Mouse (Mus musculus) lung, embryonic 15.5 days (tissue): ENCODE measurements at regions not wholly inside any gene's neighbourhood (a gene's known extent, or its start where the extent isn't known, plus 50 kb on each side); places are given as distances from the start of the nearest gene placed in this dataset.

ENCODE experiments used
- ATAC-seq: fragments of 200-750 bp; cut with Nextera tagmentation; 2 replicates; pipeline ENCODE4 v1.8.0; 2017; ENCODE audit warnings: moderate number of reproducible peaks, borderline replicate concordance; ENCODE audit not compliant: low FRiP score, low TSS enrichment; ENCODE audit errors: extremely low read depth
- H3K27ac ChIP-seq: fragments of 300-500 bp; sonication (generic); 2 replicates; pipeline ENCODE4 v1.5.1; 2015; ENCODE audit warnings: moderate library complexity, mild to moderate bottlenecking, inconsistent platforms
- H3K27me3 ChIP-seq: fragments of 300-500 bp; sonication (generic); 2 replicates; pipeline ENCODE4 v1.6.1; 2015; ENCODE audit warnings: inconsistent platforms
- H3K36me3 ChIP-seq: fragments of 300-500 bp; sonication (generic); 2 replicates; pipeline ENCODE4 v1.6.1; 2015; ENCODE audit warnings: inconsistent platforms
- H3K4me1 ChIP-seq: fragments of 300-500 bp; sonication (generic); 2 replicates; pipeline ENCODE4 v1.6.1; 2015; ENCODE audit warnings: inconsistent platforms
- H3K4me2 ChIP-seq: fragments of 300-500 bp; sonication (generic); 2 replicates; pipeline ENCODE4 v1.6.1; 2015; ENCODE audit warnings: inconsistent platforms, mild to moderate bottlenecking, moderate library complexity
- H3K4me3 ChIP-seq: fragments of 300-500 bp; sonication (generic); 2 replicates; pipeline ENCODE4 v1.5.1; 2015; ENCODE audit warnings: mild to moderate bottlenecking, inconsistent platforms
- H3K9ac ChIP-seq: fragments of 300-500 bp; sonication (generic); 2 replicates; pipeline ENCODE4 v1.6.1; 2015; ENCODE audit warnings: inconsistent platforms
- H3K9me3 ChIP-seq: fragments of 300-500 bp; sonication (generic); 2 replicates; pipeline ENCODE4 v1.6.1; 2016; ENCODE audit warnings: inconsistent platforms
- WGBS: fragments of 180-500 bp; shearing (Covaris S2); methylation state at CpG from one replicate; pipeline ENCODE4 v1.1.7; 2015; 5-methylcytosine and 5-hydroxymethylcytosine counted together

DNA sequence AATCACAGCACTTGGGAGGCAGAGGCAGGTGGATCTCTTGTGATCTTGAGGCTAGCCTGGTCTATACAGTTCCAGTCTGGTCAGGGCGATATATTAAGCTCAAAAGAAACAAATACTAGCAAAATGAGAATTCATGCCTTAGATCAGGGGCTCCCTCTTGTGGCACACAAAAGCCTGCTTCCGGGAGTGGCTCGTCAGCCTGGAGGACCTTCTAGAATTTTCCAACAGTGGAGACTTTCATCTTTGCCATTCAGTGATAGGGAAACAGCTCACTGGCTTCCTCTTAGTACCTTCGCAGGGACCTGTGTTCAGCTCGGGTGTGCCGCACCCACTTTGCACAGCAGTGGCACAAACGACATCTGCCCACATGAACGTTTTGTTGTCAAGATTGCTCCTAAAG lies 217.5 kb upstream of the Klf14 start:
- Histone ChIP-seq H3K27me3 (no peaks in the 10 kb centered on the region), H3K27ac (no peak overlapping the region), H3K36me3 (no peaks in the 10 kb centered on the region), H3K4me1 (no peaks in the 10 kb centered on the region), H3K4me2 (no peak overlapping the region), H3K9ac (no peak overlapping the region), H3K4me3 (no peak overlapping the region), H3K9me3 (no peaks in the 10 kb centered on the region)
- 73% methylated on average over 8 of the region's 8 CpGs for WGBS
- ATAC-seq = no peak

DNA sequence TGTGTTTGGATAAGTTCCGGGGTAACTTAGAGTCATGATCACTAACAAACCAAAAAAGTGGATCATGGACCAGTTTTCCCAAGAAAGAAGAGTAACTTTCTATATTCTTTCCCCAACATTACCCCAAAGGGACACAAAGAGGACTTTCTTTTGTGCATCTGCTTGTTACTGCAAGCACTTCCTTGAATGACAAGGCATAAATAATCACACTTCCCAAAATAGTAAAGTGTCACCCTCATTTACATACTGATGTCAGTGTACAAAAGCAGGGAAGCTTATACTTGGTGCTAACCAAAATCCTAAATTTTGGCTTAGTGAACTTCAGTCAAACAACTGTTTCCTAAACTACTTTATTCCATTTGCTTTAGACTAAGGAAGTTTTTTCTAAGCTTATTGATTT lies 218.0 kb upstream of the Klf14 start:
- Histone ChIP-seq H3K27me3 (no peaks in the 10 kb centered on the region), H3K27ac (no peak overlapping the region), H3K9ac (no peak overlapping the region), H3K4me1 (no peaks in the 10 kb centered on the region), H3K4me3 (no peak overlapping the region), H3K9me3 (no peaks in the 10 kb centered on the region), H3K4me2 (no peak overlapping the region), H3K36me3 (no peaks in the 10 kb centered on the region)
- no peak for ATAC-seq
- 88% methylated on average over 1 of the region's 1 CpGs for WGBS

DNA sequence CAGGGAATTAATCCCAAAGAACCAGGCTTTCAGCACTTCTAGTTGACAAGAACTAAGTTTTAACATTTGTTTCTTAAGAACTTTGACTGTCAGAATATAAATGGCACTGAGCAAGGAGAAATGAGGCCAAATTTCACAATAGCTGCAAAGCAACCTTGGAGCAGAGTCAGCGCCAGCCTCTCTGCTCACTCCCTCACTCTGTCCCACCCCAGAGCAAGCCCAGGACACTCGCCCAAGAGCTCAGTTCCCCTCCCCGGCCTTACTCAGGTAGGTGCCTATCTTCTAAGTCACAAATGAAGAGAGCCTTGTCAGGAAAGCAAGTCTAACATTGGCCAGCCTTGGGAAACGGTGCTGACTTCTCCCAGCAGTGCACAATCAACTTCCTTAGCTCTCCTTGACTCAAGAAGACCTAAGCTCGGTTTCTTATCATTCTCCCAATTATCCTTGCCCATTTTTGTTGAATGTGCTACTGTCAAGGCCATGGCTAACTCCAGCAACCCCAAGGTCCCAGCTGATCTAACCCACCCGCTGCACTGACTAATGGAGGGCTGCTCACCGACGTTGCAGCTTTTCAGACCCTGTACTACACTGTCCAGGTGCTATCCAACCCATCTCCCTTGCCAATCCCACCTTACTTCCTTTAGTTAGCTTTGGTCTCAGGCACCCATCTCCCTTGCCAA lies 219.5 kb upstream of the Klf14 start:
- no peak overlapping the region for H3K9ac ChIP-seq
- no peaks in the 10 kb centered on the region for H3K36me3 ChIP-seq
- H3K27me3 ChIP-seq = no peaks in the 10 kb centered on the region
- H3K4me3 ChIP-seq = no peak overlapping the region
- no peak overlapping the region for H3K4me2 ChIP-seq
- no peaks in the 10 kb centered on the region for H3K9me3 ChIP-seq
- no peaks in the 10 kb centered on the region for H3K4me1 ChIP-seq
- ATAC-seq = no peak
- H3K27ac ChIP-seq = no peak overlapping the region
- WGBS = 76% methylated on average over 8 of the region's 8 CpGs

DNA sequence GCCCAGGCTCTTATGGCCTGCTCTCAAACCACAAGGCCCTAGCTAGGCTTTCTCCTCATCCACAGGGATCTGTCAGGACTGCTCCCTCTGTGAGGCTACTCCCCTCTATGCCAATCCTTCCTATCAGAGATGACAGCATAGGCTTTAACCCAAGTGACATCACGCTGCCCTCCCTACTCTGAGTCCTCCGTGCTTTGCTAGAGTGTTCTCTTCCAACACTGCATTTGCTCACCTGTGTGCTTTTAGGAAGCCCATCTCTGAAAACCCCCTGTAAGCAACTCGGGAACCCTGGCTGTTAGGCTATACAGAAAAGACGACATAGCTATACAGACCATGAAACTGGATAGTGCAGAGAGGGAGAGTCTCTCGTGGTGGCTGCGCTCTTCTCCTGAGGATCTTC lies 216.3 kb upstream of the Mkln1 start:
- no peaks in the 10 kb centered on the region for H3K9me3 ChIP-seq
- no peak overlapping the region for H3K9ac ChIP-seq
- H3K4me3 ChIP-seq = no peak overlapping the region
- H3K4me1 ChIP-seq = no peaks in the 10 kb centered on the region
- H3K27ac ChIP-seq = no peak overlapping the region
- no peaks in the 10 kb centered on the region for H3K36me3 ChIP-seq
- no peak overlapping the region for H3K4me2 ChIP-seq
- H3K27me3 ChIP-seq = no peaks in the 10 kb centered on the region
- ATAC-seq = no peak
- WGBS = 73% methylated on average over 6 of the region's 6 CpGs

DNA sequence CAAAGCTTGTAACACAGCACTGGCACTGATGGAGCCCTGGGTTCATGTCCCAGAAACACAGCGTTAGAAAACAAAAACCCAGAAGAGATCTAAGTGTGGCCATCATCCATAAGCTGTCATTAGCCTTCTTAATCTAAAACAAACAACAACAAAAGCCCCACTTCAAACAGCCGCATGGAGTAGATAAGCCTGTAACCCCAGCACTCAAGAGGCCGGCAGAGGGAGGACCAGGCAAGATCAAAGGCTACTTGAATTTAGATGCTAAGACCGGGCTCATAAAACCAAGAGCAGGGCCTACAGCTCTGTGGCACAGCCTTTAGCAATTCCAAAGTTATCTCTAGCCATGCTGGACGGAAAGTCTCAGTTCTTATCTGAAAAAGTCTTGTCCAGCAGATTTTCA lies 215.4 kb upstream of the Mkln1 start:
- Histone ChIP-seq H3K27me3 (no peaks in the 10 kb centered on the region), H3K9ac (no peak overlapping the region), H3K9me3 (no peaks in the 10 kb centered on the region), H3K4me2 (no peak overlapping the region), H3K4me3 (no peak overlapping the region), H3K27ac (no peak overlapping the region), H3K36me3 (no peaks in the 10 kb centered on the region), H3K4me1 (no peaks in the 10 kb centered on the region)
- 16% methylated on average over 5 of the region's 5 CpGs for WGBS
- ATAC-seq = no peak

DNA sequence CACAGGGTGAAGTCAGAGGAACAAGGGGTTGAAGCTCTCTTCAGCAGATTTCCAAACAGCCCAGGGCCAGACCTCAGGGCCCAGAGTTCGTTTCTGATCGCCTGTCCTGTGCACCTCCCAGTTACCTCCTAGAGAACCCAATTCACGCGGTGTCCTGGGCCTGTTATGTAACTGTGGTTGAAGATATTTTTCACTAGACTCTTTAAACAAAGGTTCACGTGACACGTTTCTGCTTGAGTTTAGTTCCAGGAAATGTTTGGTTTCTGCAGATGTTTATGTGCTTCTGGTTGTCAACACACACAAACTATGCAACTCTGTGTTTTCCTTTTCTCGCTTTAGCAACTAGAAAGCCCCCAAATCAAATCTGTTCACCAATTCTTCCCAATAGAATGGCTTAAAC lies 214.0 kb upstream of the Mkln1 start:
- Histone ChIP-seq H3K4me1 (no peaks in the 10 kb centered on the region), H3K4me3 (no peak overlapping the region), H3K9ac (no peak overlapping the region), H3K9me3 (no peaks in the 10 kb centered on the region), H3K4me2 (no peak overlapping the region), H3K27ac (no peak overlapping the region), H3K36me3 (no peaks in the 10 kb centered on the region), H3K27me3 (no peaks in the 10 kb centered on the region)
- 61% methylated on average over 7 of the region's 7 CpGs for WGBS
- no peak for ATAC-seq

DNA sequence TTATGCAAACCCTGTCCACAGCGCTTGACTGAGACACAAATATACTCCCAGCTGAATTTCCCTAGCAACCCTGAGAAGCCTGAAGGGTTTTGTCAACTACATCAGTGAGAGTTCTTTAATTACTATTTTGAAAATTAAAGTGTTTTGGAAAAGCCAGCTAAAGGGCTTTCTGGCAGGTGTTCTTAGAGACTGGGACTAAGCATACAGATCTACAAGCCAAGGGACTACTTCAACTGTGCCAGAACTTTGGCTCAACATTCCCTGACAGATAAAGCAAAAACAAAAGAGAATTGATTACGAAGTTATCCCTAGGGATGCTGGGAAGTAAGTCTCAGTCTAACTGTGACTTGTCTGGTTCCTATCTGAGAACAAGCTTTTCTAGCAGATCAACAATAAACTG lies 213.4 kb upstream of the Mkln1 start:
- ATAC-seq = no peak
- 74% methylated on average over 2 of the region's 2 CpGs for WGBS
- H3K4me2 ChIP-seq = no peak overlapping the region
- H3K36me3 ChIP-seq = no peaks in the 10 kb centered on the region
- H3K27me3 ChIP-seq = no peaks in the 10 kb centered on the region
- no peak overlapping the region for H3K27ac ChIP-seq
- H3K9me3 ChIP-seq = no peaks in the 10 kb centered on the region
- no peak overlapping the region for H3K9ac ChIP-seq
- H3K4me3 ChIP-seq = no peak overlapping the region
- H3K4me1 ChIP-seq = no peaks in the 10 kb centered on the region

DNA sequence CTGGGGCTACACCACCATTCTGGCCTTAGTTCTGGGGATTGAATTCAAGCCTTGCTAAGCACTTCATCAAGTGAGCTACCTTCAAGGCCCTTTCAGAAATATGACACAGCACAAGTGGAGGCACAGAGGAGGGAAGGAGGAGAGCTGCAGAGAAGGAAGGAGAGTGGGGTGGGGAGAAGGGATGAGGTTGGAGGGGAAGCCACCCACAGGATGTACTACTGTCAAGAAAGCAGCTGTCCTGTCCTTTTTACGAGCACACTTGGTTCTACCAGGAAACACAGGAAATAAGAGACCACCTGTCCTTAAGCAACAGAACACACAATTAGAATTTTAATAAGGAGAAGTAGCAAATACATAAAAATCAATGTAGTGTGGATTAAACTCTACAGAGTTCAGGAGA lies 210.5 kb upstream of the Mkln1 start:
- H3K9ac ChIP-seq = no peak overlapping the region
- 78% methylated on average over 1 of the region's 1 CpGs for WGBS
- H3K36me3 ChIP-seq = no peaks in the 10 kb centered on the region
- H3K4me1 ChIP-seq = no peaks in the 10 kb centered on the region
- ATAC-seq = no peak
- no peak overlapping the region for H3K4me3 ChIP-seq
- H3K4me2 ChIP-seq = no peak overlapping the region
- no peaks in the 10 kb centered on the region for H3K9me3 ChIP-seq
- H3K27ac ChIP-seq = no peak overlapping the region
- H3K27me3 ChIP-seq = no peaks in the 10 kb centered on the region

DNA sequence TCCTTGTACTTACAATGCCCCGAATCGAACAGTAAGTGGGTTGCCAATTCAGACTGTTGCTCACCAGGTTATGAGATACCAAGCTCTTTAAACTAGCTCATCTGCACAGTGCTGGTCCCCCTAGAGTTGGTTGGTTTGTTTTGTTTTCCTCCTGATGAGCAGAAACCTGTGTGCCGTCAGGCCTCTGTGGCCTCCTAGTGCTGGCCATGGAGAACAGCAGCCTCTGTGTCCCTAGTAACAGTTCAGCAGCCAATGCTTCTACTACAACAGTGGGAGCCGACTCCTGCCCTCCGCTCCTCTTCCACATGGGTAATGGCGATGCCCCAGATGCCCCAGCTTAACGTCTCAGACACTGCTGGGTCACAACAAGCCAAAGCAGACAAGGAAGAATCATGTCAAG lies 209.5 kb upstream of the Mkln1 start:
- Histone ChIP-seq H3K36me3 (no peaks in the 10 kb centered on the region), H3K9ac (no peak overlapping the region), H3K27me3 (no peaks in the 10 kb centered on the region), H3K27ac (no peak overlapping the region), H3K4me3 (no peak overlapping the region), H3K4me2 (no peak overlapping the region), H3K9me3 (no peaks in the 10 kb centered on the region), H3K4me1 (no peaks in the 10 kb centered on the region)
- WGBS = 55% methylated on average over 7 of the region's 7 CpGs
- no peak for ATAC-seq

DNA sequence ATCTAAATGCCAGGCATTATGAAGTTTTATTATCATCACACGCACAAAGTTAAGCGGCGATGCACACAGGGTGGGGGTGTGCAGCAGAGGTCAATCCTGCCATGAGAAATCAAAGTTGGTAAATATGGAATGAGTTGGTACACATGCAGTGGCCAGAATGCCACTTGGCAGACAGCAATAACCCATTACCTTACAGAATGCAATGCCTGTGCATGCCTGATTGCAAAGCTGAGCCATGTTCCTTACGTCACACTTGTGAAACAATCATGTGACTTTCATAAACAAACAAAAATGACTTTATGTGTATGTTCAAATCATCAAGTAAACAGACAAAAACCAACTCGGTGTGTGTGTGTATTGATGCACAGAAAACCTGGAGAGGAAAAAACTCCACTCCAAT lies 208.5 kb upstream of the Mkln1 start:
- Histone ChIP-seq H3K4me3 (no peak overlapping the region), H3K4me2 (no peak overlapping the region), H3K27ac (no peak overlapping the region), H3K9me3 (no peaks in the 10 kb centered on the region), H3K27me3 (no peaks in the 10 kb centered on the region), H3K36me3 (no peaks in the 10 kb centered on the region), H3K9ac (no peak overlapping the region), H3K4me1 (no peaks in the 10 kb centered on the region)
- WGBS = 52% methylated on average over 5 of the region's 5 CpGs
- ATAC-seq = no peak

DNA sequence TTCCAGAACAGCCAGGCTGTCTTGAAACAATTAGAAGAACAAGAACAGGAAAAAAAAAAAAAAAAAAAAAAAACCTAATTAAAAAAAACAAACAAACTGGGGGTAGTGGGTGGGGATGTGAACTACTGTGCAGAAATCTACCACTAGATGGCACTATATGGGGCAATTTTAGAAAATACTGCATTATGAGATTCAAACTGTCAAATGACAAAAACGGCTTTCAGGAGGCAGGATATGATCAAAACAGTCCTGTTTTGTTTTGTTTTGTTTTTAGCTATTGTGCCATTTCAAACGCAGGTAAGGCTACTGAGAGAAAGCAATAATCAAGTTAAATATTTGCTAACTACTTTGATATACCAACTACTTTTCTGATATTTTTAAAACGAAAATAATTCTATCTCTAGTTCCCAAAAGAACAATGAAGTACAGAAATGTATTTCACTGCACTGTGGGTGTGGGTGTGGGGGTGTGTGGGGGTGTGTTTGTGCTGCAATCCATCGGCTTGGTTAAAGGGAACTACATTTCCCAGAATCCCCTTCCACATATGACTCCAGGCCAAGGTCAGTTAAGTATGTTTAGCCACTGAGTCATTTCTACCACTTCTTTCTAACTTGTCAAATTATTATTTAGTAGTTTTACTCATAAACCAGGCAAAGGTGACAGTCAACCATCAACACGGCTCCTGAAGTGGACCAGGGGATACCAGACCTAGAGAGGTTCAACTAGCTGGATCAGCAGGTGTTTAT lies 207.7 kb upstream of the Mkln1 start:
- 42% methylated on average over 5 of the region's 5 CpGs for WGBS
- no peak for ATAC-seq

DNA sequence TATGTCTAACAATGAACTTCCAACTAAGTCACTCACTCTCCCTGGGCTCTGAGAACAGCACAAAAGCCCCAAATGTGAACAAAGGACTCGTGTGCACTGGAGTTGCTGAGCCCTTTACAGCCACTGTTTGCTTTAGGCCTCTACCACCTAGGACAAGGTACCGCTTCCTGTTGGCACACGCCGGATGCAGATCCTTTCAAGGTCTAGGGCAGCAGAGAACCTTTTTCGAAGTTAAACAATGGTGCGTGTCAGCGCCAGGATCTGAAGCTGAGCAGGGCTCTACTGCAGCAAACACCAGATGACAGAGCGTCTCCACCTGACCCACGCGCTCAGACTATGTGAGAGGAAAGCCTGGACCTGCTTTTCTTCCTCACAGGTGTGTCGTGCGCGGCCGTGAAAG lies 207.0 kb upstream of the Mkln1 start:
- no peaks in the 10 kb centered on the region for H3K27me3 ChIP-seq
- H3K4me2 ChIP-seq = no peak overlapping the region
- peak overlapping the region; percentile 21 for H3K27ac ChIP-seq
- no peak overlapping the region for H3K9ac ChIP-seq
- no peak overlapping the region for H3K4me3 ChIP-seq
- no peaks in the 10 kb centered on the region for H3K4me1 ChIP-seq
- 70% methylated on average over 14 of the region's 14 CpGs for WGBS
- no peaks in the 10 kb centered on the region for H3K36me3 ChIP-seq
- no peaks in the 10 kb centered on the region for H3K9me3 ChIP-seq
- no peak for ATAC-seq

More for the DNA sequence above, 207.7 kb upstream of the Mkln1 start:
- no peaks in the 10 kb centered on the region for H3K9me3 ChIP-seq
- no peaks in the 10 kb centered on the region for H3K27me3 ChIP-seq
- no peak overlapping the region for H3K4me2 ChIP-seq
- no peak overlapping the region for H3K4me3 ChIP-seq
- H3K9ac ChIP-seq = no peak overlapping the region
- H3K27ac ChIP-seq = peak overlapping the region; percentile 21
- H3K36me3 ChIP-seq = no peaks in the 10 kb centered on the region
- no peaks in the 10 kb centered on the region for H3K4me1 ChIP-seq
